Mouse (Mus musculus) CH12.LX (cell line): Measurements from ENCODE around the gene Uggt2.

ENCODE experiments used
- CTCF ChIP-seq, 2 experiments: IDR thresholded peaks in 1 of 2; conservative IDR thresholded peaks in 1 of 2; 2 replicates each; pipeline ENCODE4 v1.5.1; 2011 to 2012; ENCODE audit warnings: low read depth in 2 of 2, low read length in 2 of 2, improper control_type of control experiment in 1 of 2, inconsistent platforms in 1 of 2, mild to moderate bottlenecking in 1 of 2, moderate library complexity in 1 of 2
- EP300 ChIP-seq: IDR thresholded peaks from 2 replicates; pipeline ENCODE4 v1.6.1; 2011; ENCODE audit warnings: low read length, improper control_type of control experiment
- GABPA ChIP-seq: IDR thresholded peaks from 2 replicates; pipeline ENCODE4 v1.6.1; 2012; ENCODE audit warnings: low read depth, low read length, improper control_type of control experiment, inconsistent platforms; ENCODE audit not compliant: insufficient replicate concordance
- HCFC1 ChIP-seq: IDR thresholded peaks from 2 replicates; pipeline ENCODE4 v1.6.1; 2012; ENCODE audit warnings: low read depth, mild to moderate bottlenecking, inconsistent platforms, low read length, improper control_type of control experiment
- IRF4 ChIP-seq: IDR thresholded peaks from 2 replicates; pipeline ENCODE4 v1.6.1; 2014; ENCODE audit warnings: low read depth, mild to moderate bottlenecking, inconsistent platforms, low read length, improper control_type of control experiment
- JUND ChIP-seq: conservative IDR thresholded peaks from 2 replicates; pipeline ENCODE4 v1.6.1; 2011; ENCODE audit warnings: low read depth, low read length, improper control_type of control experiment
- MEF2A ChIP-seq: IDR thresholded peaks from 2 replicates; pipeline ENCODE4 v1.6.1; 2014; ENCODE audit warnings: low read depth, mild to moderate bottlenecking, inconsistent platforms, low read length, improper control_type of control experiment, borderline replicate concordance
- PAX5 ChIP-seq: IDR thresholded peaks from 2 replicates; pipeline ENCODE4 v1.6.1; 2012; ENCODE audit warnings: low read length, inconsistent platforms, mixed read lengths
- POLR2A ChIP-seq: IDR thresholded peaks from 2 replicates; pipeline ENCODE4 v1.6.1; 2011; ENCODE audit warnings: low read depth, mild to moderate bottlenecking, improper control_type of control experiment, low read length
- POLR2AphosphoS2 ChIP-seq: IDR thresholded peaks from 2 replicates; pipeline ENCODE4 v1.6.1; 2011; ENCODE audit warnings: low read depth, low read length, improper control_type of control experiment
- TCF12 ChIP-seq: IDR thresholded peaks from 2 replicates; pipeline ENCODE4 v1.6.1; 2014; ENCODE audit warnings: low read depth, mild to moderate bottlenecking, inconsistent platforms, low read length, improper control_type of control experiment
- ZKSCAN1 ChIP-seq: IDR thresholded peaks from 2 replicates; pipeline ENCODE4 v1.6.1; 2012; ENCODE audit warnings: low read depth, inconsistent platforms, low read length, improper control_type of control experiment, borderline replicate concordance

- TF ChIP-seq POLR2A (no peak), CTCF (conservative IDR thresholded peaks at IDR 0.05 in 1 of 2, IDR thresholded peaks at IDR 0.05 in 1 of 2; ENCODE audit: low read depth in 2 of 2, low read length in 2 of 2) (no peak), EP300 (no peak), HCFC1 (no peak), POLR2AphosphoS2 (no peak), TCF12 (no peak), MEF2A (no peak), GABPA (no peak), ZKSCAN1 (no peak), PAX5 (no peak), JUND (no peak), IRF4 (no peak)
Observed at GRCm38 (mm10) chr14:119125840-119126239, 26.6 kb upstream of the Uggt2 start.
